Mouse (Mus musculus) myocyte (in vitro differentiated cells): ENCODE data around the gene Parm1. TPM values are rescaled to one million over a fixed set of nuclear protein-coding genes. Genes with fewer than 3 reads are reported as not detected.

Source experiments
- H3K27me3 ChIP-seq: one replicate; pipeline ENCODE4 v1.6.1; 2011; ENCODE audit not compliant: control insufficient read depth, insufficient read depth, insufficient read length
- H3K36me3 ChIP-seq: one replicate; pipeline ENCODE4 v1.6.1; 2011; ENCODE audit not compliant: control insufficient read depth, insufficient read depth
- H3K4me2 ChIP-seq: one replicate; pipeline ENCODE4 v1.6.1; 2011; ENCODE audit warnings: low read depth, control low read depth
- H3K4me3 ChIP-seq: one replicate; pipeline ENCODE4 v1.5.1; 2011; ENCODE audit warnings: mild to moderate bottlenecking, control low read depth, moderate library complexity
- H3K79me2 ChIP-seq: one replicate; pipeline ENCODE4 v1.6.1; 2011; ENCODE audit not compliant: control insufficient read depth, insufficient read depth
- H3ac ChIP-seq: one replicate; pipeline ENCODE4 v1.6.1; 2011; ENCODE audit not compliant: control insufficient read depth, insufficient read length
- CEBPB ChIP-seq: IDR thresholded peaks from 2 replicates; pipeline ENCODE4 v1.6.1; 2011; ENCODE audit warnings: mild to moderate bottlenecking, moderate library complexity; ENCODE audit not compliant: poor library complexity, insufficient read depth, severe bottlenecking
- E2F4 ChIP-seq: IDR thresholded peaks from one replicate; pipeline ENCODE4 v1.6.1; 2011; ENCODE audit warnings: mild to moderate bottlenecking, control low read depth, moderate library complexity; ENCODE audit not compliant: insufficient read depth
- MAX ChIP-seq: IDR thresholded peaks from one replicate; pipeline ENCODE4 v1.6.1; 2011; ENCODE audit warnings: low read depth, mild to moderate bottlenecking, control low read depth
- MYOD1 ChIP-seq, 3 experiments: IDR thresholded peaks; one replicate each; pipeline ENCODE4 v1.6.1; 2011; ENCODE audit warnings: control low read depth in 2 of 3, low read depth in 2 of 3, mild to moderate bottlenecking in 2 of 3, moderate library complexity in 1 of 3; ENCODE audit not compliant: insufficient read length in 2 of 3, control insufficient read depth in 1 of 3
- MYOG ChIP-seq, 3 experiments: IDR thresholded peaks; one replicate each; pipeline ENCODE4 v1.6.1; 2011; ENCODE audit warnings: control low read depth in 2 of 3, low read depth in 2 of 3, mild to moderate bottlenecking in 2 of 3; ENCODE audit not compliant: insufficient read length in 2 of 3, control insufficient read depth in 1 of 3, insufficient read depth in 1 of 3
- POLR2A ChIP-seq: IDR thresholded peaks from one replicate; pipeline ENCODE4 v1.6.1; 2011; ENCODE audit warnings: low read depth, mild to moderate bottlenecking, control low read depth, moderate library complexity; ENCODE audit not compliant: insufficient read length
- POLR2AphosphoS2 ChIP-seq: IDR thresholded peaks from one replicate; pipeline ENCODE4 v1.6.1; 2011; ENCODE audit warnings: low read depth, control low read depth; ENCODE audit not compliant: insufficient read length
- REST ChIP-seq: IDR thresholded peaks from one replicate; pipeline ENCODE4 v1.6.1; 2011; ENCODE audit warnings: mild to moderate bottlenecking, control low read depth, moderate library complexity; ENCODE audit not compliant: insufficient read depth, insufficient read length
- SRF ChIP-seq: IDR thresholded peaks from one replicate; pipeline ENCODE4 v1.6.1; 2011; ENCODE audit warnings: low read depth; ENCODE audit not compliant: control insufficient read depth, insufficient read length
- TCF12 ChIP-seq: IDR thresholded peaks from one replicate; pipeline ENCODE4 v1.6.1; 2011; ENCODE audit warnings: mild to moderate bottlenecking, control low read depth; ENCODE audit not compliant: poor library complexity, insufficient read depth, severe bottlenecking
- TCF3 ChIP-seq: IDR thresholded peaks from one replicate; pipeline ENCODE4 v1.6.1; 2011; ENCODE audit warnings: low read depth, control low read depth; ENCODE audit not compliant: insufficient read length
- USF1 ChIP-seq: IDR thresholded peaks from one replicate; pipeline ENCODE4 v1.6.1; 2011; ENCODE audit warnings: low read depth, mild to moderate bottlenecking, control low read depth, moderate library complexity
- polyA plus RNA-seq: library from polyadenylated mRNA; unstranded; fragments of >200 nt; fragmentation: generic; extraction: Trizol; gene quantifications from one replicate; pipeline ENCODE4 v1.2.1, GENCODE M21; 2012; ENCODE audit warnings: missing spikeins

Gene Parm1
- polyA plus RNA-seq, 1 experiment, result 1.5 TPM

GRCm38 (mm10) chr5:91609511-91610300, 92.3 kb downstream of the Parm1 start:
- H3K36me3 ChIP-seq, result no peaks in the 10 kb centered on the region
- no peak overlapping the region for H3ac ChIP-seq
- TF ChIP-seq MAX (no peak), SRF (no peak), CEBPB (no peak), MYOG (IDR thresholded peaks at IDR 0.05; ENCODE audit: control insufficient read depth in 1 of 3, insufficient read depth in 1 of 3, insufficient read length in 2 of 3, low read depth in 2 of 3) (no peak), POLR2A (no peak), TCF3 (no peak), E2F4 (no peak), MYOD1 (IDR thresholded peaks at IDR 0.05; ENCODE audit: control insufficient read depth in 1 of 3, insufficient read length in 2 of 3, low read depth in 2 of 3) (no peak), TCF12 (no peak), USF1 (no peak), POLR2AphosphoS2 (no peak), REST (no peak)
- no peaks in the 10 kb centered on the region for H3K79me2 ChIP-seq
- no peak overlapping the region for H3K4me2 ChIP-seq
- H3K4me3 ChIP-seq, result no peak overlapping the region
- H3K27me3 ChIP-seq, result no peaks in the 10 kb centered on the region

- H3K4me2 ChIP-seq, result no peak overlapping the region
- TF ChIP-seq E2F4 (no peak), POLR2AphosphoS2 (no peak), SRF (no peak), POLR2A (no peak), MYOG (IDR thresholded peaks at IDR 0.05; ENCODE audit: control insufficient read depth in 1 of 3, insufficient read depth in 1 of 3, insufficient read length in 2 of 3, low read depth in 2 of 3) (no peak), MYOD1 (IDR thresholded peaks at IDR 0.05; ENCODE audit: control insufficient read depth in 1 of 3, insufficient read length in 2 of 3, low read depth in 2 of 3) (no peak), USF1 (no peak), MAX (no peak), CEBPB (no peak), TCF12 (no peak), TCF3 (no peak), REST (no peak)
- no peaks in the 10 kb centered on the region for H3K36me3 ChIP-seq
- H3K79me2 ChIP-seq, result no peaks in the 10 kb centered on the region
- no peaks in the 10 kb centered on the region for H3K27me3 ChIP-seq
- no peak overlapping the region for H3K4me3 ChIP-seq
- H3ac ChIP-seq, result no peak overlapping the region
Observed at GRCm38 (mm10) chr5:91610499-91610898, 93.1 kb downstream of the Parm1 start.

GRCm38 (mm10) chr5:91611589-91611988, 94.2 kb downstream of the Parm1 start:
- Histone ChIP-seq H3K4me2 (no peak overlapping the region), H3K4me3 (no peak overlapping the region), H3K36me3 (no peaks in the 10 kb centered on the region), H3K79me2 (no peaks in the 10 kb centered on the region), H3ac (no peak overlapping the region), H3K27me3 (no peaks in the 10 kb centered on the region)
- TF ChIP-seq MYOG (IDR thresholded peaks at IDR 0.05; ENCODE audit: control insufficient read depth in 1 of 3, insufficient read depth in 1 of 3, insufficient read length in 2 of 3, low read depth in 2 of 3), result no peak
- TF ChIP-seq TCF12, result no peak
- no peak for TF ChIP-seq POLR2A
- no peak for TF ChIP-seq POLR2AphosphoS2
- no peak for TF ChIP-seq MYOD1 (IDR thresholded peaks at IDR 0.05; ENCODE audit: control insufficient read depth in 1 of 3, insufficient read length in 2 of 3, low read depth in 2 of 3)
- no peak for TF ChIP-seq TCF3
- TF ChIP-seq E2F4, result no peak
- TF ChIP-seq REST, result no peak
- TF ChIP-seq CEBPB, result no peak
- no peak for TF ChIP-seq SRF
- no peak for TF ChIP-seq MAX
- no peak for TF ChIP-seq USF1

GRCm38 (mm10) chr5:91617331-91618233, 100.2 kb downstream of the Parm1 start:
- H3K27me3 ChIP-seq, result no peaks in the 10 kb centered on the region
- H3ac ChIP-seq, result no peak overlapping the region
- H3K79me2 ChIP-seq, result no peaks in the 10 kb centered on the region
- TF ChIP-seq POLR2AphosphoS2 (no peak), SRF (no peak), E2F4 (no peak), MYOG (IDR thresholded peaks at IDR 0.05; ENCODE audit: control insufficient read depth in 1 of 3, insufficient read depth in 1 of 3, insufficient read length in 2 of 3, low read depth in 2 of 3) (no peak), CEBPB (no peak), TCF3 (no peak), REST (no peak), POLR2A (no peak), TCF12 (no peak)
- no peak overlapping the region for H3K4me2 ChIP-seq
- no peaks in the 10 kb centered on the region for H3K36me3 ChIP-seq
- H3K4me3 ChIP-seq, result no peak overlapping the region
